Mouse (Mus musculus) adrenal gland, postnatal 10 days (tissue): Measurements from ENCODE around the gene Nrg4. TPM values are rescaled to one million over a fixed set of nuclear protein-coding genes. Genes with fewer than 3 reads are reported as not detected.
"Not testable (repeated sequence)": the region's sequence is repeated elsewhere in the genome, so short reads cannot be mapped to it uniquely, and the experiment has no call there.

Experiments
- DNase-seq: peaks from one replicate; pipeline ENCODE4 v3.0.0; 2021; ENCODE audit warnings: mixed read lengths
- total RNA-seq, 2 experiments: library from RNA; stranded (reverse); gene quantifications; 2 replicates each; pipeline ENCODE4 v1.2.3; 2021

Gene Nrg4
- total RNA-seq, 2 experiments from 2014 or later: 33.3 to 38.9 TPM

GRCm38 (mm10) chr9:55250595-55251247 lies 75.9 kb downstream of the Nrg4 start:
- peak; percentile 18 for DNase-seq

DNA sequence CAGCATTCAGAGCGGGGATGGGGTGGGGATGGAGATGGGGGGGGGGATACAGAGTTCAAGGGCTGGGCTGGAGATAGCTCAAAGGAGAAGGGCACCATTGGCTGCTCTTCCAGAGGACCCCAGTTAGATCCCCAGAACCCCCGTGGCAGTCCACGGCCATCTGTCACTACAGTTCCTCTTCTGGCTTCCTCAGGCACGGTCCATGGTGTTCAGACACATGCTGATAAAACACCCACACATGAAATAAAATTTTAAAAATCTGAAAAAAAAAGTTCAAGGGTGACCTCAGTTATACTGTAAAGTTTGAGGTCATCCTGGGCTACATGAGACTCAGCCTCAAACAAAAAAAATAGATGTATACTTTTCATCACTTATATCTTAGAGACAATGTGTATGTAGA lies 78.2 kb downstream of the Nrg4 start:
- no peak for DNase-seq

DNA sequence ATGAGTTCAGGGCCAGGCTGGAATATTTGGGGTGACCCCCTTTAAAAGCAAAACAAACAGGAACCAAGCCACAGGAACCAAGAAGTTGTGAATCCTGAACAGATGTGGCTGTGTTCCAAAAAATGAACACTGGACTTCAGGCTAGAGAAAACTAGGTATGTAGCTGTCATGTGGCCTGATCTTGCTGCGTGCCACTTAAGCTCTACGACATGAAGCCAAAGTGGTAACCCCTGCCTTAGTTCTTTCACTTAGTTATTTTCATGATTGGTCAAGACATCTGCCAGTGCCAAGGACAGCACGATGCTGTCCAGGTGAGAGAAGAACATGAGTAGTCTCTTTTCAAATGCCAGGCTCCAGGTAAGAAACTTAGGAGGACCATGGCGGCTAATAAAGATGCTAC lies 79.7 kb downstream of the Nrg4 start:
- no peak for DNase-seq

DNA sequence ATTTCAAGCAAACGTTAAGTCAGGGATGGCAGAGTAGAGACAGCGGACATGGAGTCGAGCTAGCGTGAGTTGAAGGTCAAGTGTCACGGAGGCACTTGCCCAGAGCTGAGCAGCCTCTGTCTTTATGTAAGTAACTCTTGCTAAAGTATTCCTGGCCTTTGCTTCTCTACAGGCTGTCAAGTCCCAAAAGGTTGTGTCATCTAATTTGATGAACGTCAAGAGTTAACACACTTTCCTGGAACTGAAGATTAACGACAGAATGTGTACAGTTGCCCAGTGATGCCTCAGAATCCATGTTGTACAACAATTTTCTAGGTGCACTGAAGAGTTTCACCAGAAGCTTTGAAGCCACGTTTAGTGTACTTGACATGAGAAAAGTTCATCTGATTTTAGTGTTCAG lies 80.2 kb downstream of the Nrg4 start:
- DNase-seq: no peak

GRCm38 (mm10) chr9:55245057-55245750 lies 81.4 kb downstream of the Nrg4 start:
- not testable (repeated sequence) for DNase-seq

DNA sequence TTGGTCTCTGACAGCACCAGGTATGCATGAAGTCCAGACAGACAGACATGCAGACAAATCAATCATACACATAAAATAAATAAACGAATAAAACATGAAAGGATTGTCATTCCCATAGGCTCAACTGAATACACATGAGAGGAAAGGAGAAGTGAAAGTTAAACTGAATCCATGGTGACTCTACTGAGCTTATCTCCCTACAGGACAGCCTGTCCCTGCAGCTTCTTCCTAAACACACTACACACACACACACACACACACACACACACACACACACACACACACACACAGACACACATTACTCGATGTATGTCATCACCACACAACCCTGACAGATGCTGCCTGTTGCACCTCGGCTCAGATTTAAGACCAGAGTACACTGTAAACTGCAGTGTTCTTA lies 82.6 kb downstream of the Nrg4 start:
- DNase-seq: no peak

DNA sequence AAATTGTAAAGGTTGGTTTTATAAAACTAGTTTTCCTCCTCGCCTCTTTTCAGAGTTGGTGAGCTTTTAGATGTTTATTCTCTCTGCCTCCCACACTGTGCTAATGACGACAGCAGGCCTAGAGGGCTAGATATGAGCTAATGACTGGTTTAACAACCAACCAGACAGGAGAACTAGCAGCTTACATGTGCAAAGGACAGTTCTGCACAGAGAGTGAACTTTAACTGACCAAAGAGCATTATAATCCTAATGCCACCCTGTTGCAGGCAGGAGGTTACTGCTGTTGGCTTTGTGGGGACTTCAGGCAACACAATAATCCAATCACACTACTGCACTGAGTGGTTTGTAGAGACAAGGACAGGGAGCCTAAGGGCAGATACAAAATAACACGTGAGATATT lies 83.4 kb downstream of the Nrg4 start:
- no peak for DNase-seq

DNA sequence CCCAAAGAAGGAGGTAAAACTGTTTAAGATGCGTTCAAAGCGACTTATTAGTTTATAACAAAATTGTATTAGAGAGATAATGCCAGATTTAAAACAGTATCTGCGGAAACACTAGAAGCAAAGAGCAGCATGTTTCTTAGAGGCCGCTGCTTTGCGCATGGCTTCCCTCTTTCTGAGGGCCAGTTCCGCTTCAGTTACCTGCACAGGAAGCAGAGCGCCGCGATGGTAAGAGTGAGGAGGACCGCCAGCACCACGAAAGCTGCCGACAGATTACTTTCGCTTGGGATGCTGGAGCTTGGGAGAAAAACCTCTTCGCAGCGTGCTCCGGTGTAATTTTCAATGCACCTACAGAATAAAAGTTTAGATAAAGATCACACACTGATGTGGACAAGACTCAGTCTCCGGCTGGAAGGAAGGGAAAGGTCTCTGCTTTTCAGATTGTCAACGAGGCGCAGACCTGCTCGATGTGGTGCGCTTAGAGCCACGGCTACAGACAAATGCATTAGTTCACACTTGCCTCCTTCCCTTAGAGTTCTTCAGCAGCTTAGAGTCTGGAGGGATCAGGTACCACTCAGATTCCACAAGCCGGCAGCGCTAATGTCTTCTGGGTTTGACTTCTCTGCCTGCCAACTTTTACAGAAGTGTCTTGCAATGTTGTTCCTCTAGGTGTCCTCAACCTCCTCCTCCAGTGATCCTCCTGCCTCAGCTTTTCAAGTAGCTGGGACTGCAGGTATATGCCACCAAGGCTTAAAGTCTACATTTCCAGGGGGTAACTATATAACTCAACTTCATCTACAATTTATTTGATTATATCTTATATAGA lies 84.6 kb downstream of the Nrg4 start:
- DNase-seq: no peak

DNA sequence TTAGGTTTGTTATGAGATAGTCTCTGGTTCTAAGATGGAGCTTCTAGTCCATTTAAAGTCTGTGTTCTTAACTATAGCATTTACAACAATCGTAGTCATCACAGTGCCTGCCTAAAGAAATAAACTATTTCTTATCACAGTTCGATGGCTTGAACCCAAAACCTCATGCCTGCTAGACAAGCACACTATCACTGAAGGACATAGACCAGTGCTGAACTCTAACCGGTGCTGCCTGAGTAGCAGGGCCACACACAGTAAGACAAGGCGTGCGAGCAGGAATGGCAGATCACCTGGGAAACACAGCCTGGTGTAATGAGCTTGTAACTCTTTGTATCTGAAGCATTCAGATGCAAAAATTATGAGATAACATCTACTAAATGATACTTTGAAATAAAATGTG lies 85.8 kb downstream of the Nrg4 start:
- no peak for DNase-seq

DNA sequence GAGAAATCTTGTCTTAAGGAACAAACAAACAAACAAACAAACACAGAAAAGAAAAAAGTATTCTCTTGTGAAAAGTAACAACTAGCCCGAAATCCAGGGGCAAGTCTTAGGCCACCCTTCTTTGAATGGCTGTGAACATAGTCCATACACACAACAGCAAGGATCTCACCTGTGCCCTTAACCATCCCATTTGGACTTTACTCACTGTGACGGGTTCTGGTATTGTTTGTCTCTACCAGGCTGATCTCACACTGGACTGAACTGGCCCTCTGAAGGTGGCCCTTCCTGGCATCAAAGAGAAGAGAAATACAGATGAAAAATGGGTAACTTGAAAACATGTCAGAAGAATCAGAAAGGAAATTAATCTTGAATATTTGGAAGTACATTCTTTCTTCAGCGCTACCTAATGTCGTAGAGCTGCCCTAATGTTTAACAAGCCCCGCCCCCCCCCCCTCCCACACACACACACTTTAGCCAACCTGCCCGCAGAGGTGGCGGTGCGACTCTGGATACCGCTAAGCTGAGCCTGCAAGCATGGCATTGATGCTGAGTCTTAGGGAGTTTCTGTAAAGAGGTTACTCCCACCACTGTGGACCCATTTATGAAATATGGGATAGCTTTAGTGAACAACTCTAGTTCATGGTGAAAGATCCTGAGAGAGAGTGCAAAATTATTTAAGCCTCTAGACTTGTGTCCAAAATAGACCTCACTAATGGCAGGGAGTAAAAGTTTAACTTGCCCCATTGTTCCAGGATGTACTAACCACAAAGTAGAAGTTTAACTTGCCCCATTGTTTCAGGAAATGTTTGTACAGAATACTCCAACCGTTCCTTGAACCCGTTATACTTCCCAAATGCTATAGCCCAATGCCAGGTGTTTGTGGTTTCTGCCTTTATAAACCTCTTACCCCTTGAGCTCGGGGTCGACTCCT lies 90.1 kb downstream of the Nrg4 start:
- DNase-seq: no peak

GRCm38 (mm10) chr9:55233076-55233475 lies 93.6 kb downstream of the Nrg4 start:
- not testable (repeated sequence) for DNase-seq

- DNase-seq: no peak
These were observed 94.1 kb downstream of the Nrg4 start for GRCm38 (mm10) chr9:55232586-55232985.

GRCm38 (mm10) chr9:55232110-55232509 lies 94.5 kb downstream of the Nrg4 start:
- DNase-seq: no peak

- DNase-seq: no peak
These were observed 95.1 kb downstream of the Nrg4 start for GRCm38 (mm10) chr9:55231544-55231943.

DNA sequence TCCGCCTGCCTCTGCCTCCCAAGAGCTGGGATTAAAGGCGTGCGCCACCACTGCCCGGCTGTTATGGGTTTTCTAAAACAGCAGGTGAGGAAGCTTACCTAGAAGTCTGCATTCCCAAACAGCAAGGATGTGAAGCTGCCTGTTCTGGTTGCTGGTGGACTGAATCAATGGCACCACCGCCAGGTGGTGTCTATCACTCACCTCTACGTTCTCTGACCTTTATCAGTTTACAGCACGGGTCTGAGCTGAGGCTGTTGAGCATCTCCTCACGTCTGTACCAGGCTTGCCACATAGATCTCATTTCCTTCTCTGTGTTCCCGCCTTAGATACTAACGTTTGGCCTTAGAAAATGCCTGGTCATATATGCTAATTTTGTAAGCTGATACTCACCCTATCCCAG lies 97.6 kb downstream of the Nrg4 start:
- no peak for DNase-seq

- peak; percentile 73 for DNase-seq
These were observed 98.5 kb downstream of the Nrg4 start for GRCm38 (mm10) chr9:55228149-55228548.

- no peak for DNase-seq
These were observed 100.4 kb downstream of the Nrg4 start for GRCm38 (mm10) chr9:55226251-55226650.

DNA sequence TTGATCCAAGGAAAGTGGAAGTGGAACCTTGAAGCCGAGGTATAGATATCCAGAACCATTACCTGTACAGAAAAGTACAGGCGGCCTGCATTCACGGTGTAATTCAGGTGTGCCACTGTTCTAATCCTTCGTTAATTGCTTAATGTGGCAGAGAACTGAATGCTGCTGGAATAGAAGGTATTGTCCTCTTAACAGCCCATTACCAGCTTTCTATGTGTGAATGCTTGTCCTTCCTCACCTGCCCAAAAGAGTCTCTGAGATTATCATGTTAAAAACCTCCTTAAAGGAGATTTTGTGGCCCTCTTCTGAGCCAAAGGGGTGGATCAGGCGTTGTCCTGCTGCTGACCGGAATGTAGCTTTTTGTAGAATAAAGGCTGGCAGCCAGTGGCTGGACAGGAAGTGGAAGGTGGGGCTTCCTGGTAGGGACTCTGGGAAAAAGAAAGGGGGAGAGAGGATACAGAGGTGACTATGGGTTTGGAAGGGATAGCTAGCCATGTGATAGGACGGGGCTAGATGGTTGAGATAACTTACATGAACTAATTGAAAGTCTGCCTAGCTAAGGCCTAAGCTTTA lies 101.4 kb downstream of the Nrg4 start:
- no peak for DNase-seq

DNA sequence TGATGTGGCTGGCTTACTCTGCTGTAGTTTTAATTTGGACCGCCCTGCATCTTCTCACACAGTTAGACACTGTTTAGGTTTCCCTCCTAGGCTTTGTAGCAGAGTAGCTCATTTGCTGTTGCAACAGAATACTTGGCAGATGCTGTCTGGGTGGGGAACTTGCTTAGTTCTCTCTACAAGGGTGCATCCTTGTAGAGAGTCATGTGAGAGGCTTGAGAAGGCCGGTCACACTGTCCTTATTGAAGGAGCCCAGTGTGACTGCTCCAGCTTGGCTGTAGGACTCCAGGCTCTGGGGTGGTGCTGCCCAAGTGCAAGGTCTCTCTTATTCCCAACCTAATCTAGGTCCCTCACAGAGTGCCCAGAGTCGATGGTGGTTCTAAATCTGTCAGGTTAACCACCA lies 109.3 kb downstream of the Nrg4 start:
- DNase-seq: no peak

DNA sequence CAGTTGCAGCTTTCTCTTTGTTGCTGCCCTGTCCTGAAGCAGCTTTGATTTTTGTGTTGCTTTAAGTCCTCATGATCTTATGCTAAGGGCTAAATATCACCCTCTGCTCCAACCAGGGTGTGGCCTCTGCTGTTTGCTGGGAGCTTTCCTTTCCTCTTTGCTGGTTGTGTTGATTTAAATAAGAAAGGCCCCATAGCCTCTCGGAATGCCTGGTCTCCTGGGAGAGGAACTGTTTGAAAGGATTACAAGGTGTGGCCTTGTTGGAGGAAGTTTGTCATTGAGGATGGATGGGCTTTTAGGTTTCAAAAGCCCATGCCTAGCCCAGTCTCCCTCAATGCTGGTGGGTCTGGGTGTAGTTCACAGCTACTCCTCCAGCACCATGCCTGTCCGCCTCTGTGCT lies 110.6 kb downstream of the Nrg4 start:
- no peak for DNase-seq

DNA sequence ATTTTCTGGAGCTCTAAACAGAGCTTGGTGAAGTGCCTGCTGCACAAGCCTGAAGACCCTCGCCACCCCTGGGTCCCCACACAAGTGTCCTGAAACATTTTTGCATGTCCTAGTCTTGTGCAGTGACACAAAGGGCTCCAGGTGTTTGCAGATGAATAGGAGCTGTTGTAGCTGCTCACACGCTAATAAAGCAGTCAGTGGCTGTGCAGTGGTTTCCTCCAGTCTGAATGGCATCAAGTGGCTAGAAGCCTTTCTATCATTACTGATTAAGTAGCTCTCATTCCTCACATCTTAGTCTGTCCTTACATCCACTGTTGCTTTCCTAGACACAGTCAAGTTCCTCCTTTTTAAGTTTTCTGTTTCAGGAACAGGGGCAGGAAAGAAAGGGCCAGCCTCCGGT lies 111.0 kb downstream of the Nrg4 start:
- DNase-seq: no peak

DNA sequence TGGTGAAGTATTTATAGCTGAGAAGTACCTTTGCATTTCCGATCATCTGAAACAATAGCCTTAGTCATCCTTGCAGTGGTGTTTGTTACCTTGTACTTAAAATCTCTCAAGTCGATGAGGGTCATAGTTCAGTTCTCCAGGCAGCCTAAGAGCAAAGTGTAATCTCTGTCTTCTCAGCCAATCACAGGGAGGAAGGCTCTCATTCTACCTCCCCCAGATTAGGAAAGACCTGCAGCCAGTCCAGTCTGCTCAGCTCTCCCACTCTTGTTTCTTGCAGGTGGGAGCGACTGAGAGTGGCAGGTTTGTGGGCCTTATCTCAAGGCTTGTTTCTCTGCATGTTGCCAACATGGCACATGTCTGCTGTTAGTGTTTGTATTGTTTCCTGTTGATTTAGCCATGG lies 111.6 kb downstream of the Nrg4 start:
- DNase-seq: no peak
